Mouse (Mus musculus): ENCODE data around the gene Kif5a.
"Not testable (repeated sequence)": the region's sequence is repeated elsewhere in the genome, so short reads cannot be mapped to it uniquely, and the experiment has no call there.

Gene Kif5a

GRCm38 (mm10) chr10:127262548-127263398, at the start of gene Kif5a:
Kif5a (minus strand) TSS chr10:127263348.
- no peak for TF ChIP-seq NANOG (IDR thresholded peaks at IDR 0.05; ENCODE audit: borderline replicate concordance, low read length)
- no peak for TF ChIP-seq POU5F1 (IDR thresholded peaks at IDR 0.05; ENCODE audit: borderline replicate concordance, low read length)
- Histone ChIP-seq H3K4me1 (replicated peaks; ENCODE audit: low read depth, low read length) (peaks cover 92% of the 10 kb centered on the region), H3K27me3 (ENCODE audit: insufficient read depth, low read length) (no peaks in the 10 kb centered on the region), H3K36me3 (ENCODE audit: insufficient read depth, low read length) (peaks cover 40% of the 10 kb centered on the region), H3K9me3 (ENCODE audit: low read length) (no peaks in the 10 kb centered on the region), H3K4me3 (replicated peaks; ENCODE audit: low read length) (peak within 1 kb of the TSS; percentile 83)

GRCm38 (mm10) chr10:127312858-127313257, 49.7 kb upstream of the Kif5a start:
- Histone ChIP-seq H3K9me3 (ENCODE audit: low read length) (no peaks in the 10 kb centered on the region), H3K36me3 (ENCODE audit: insufficient read depth, low read length) (peaks cover 26% of the 10 kb centered on the region), H3K4me1 (replicated peaks; ENCODE audit: low read depth, low read length) (peaks cover 36% of the 10 kb centered on the region), H3K4me3 (replicated peaks; ENCODE audit: low read length) (no peak overlapping the region), H3K27me3 (ENCODE audit: insufficient read depth, low read length) (no peaks in the 10 kb centered on the region)
- no peak for TF ChIP-seq POU5F1 (IDR thresholded peaks at IDR 0.05; ENCODE audit: borderline replicate concordance, low read length)
- no peak for TF ChIP-seq NANOG (IDR thresholded peaks at IDR 0.05; ENCODE audit: borderline replicate concordance, low read length)
- no peak for TF ChIP-seq CTCF (conservative IDR thresholded peaks at IDR 0.05; ENCODE audit: low read length)

GRCm38 (mm10) chr10:127312356-127312676, 49.2 kb upstream of the Kif5a start:
- Histone ChIP-seq H3K27me3 (ENCODE audit: insufficient read depth, low read length) (no peaks in the 10 kb centered on the region), H3K4me1 (replicated peaks; ENCODE audit: low read depth, low read length) (peaks cover 36% of the 10 kb centered on the region), H3K36me3 (ENCODE audit: insufficient read depth, low read length) (peaks cover 31% of the 10 kb centered on the region), H3K4me3 (replicated peaks; ENCODE audit: low read length) (peak overlapping the region; percentile 89), H3K9me3 (ENCODE audit: low read length) (no peaks in the 10 kb centered on the region)
- peak; percentile 94 for TF ChIP-seq CTCF (conservative IDR thresholded peaks at IDR 0.05; ENCODE audit: low read length)
- TF ChIP-seq POU5F1 (IDR thresholded peaks at IDR 0.05; ENCODE audit: borderline replicate concordance, low read length), result no peak

GRCm38 (mm10) chr10:127311476-127312355, 48.6 kb upstream of the Kif5a start, which contains the start of gene Mars:
Mars (minus strand) TSS chr10:127311786.
- TF ChIP-seq CTCF (conservative IDR thresholded peaks at IDR 0.05; ENCODE audit: low read length), result no peak
- TF ChIP-seq NANOG (IDR thresholded peaks at IDR 0.05; ENCODE audit: borderline replicate concordance, low read length), result no peak
- no peak for TF ChIP-seq POU5F1 (IDR thresholded peaks at IDR 0.05; ENCODE audit: borderline replicate concordance, low read length)
- H3K27me3 ChIP-seq (ENCODE audit: insufficient read depth, low read length), result no peaks in the 10 kb centered on the region

GRCm38 (mm10) chr10:127310523-127311475, 47.7 kb upstream of the Kif5a start:
- peaks cover 38% of the 10 kb centered on the region for H3K4me1 ChIP-seq (replicated peaks; ENCODE audit: low read depth, low read length)
- no peak for TF ChIP-seq NANOG (IDR thresholded peaks at IDR 0.05; ENCODE audit: borderline replicate concordance, low read length)
- no peak for TF ChIP-seq CTCF (conservative IDR thresholded peaks at IDR 0.05; ENCODE audit: low read length)
- no peak for TF ChIP-seq POU5F1 (IDR thresholded peaks at IDR 0.05; ENCODE audit: borderline replicate concordance, low read length)
- peak overlapping the region; percentile 89 for H3K4me3 ChIP-seq (replicated peaks; ENCODE audit: low read length)
- no peaks in the 10 kb centered on the region for H3K27me3 ChIP-seq (ENCODE audit: insufficient read depth, low read length)
- H3K36me3 ChIP-seq (ENCODE audit: insufficient read depth, low read length), result peaks cover 46% of the 10 kb centered on the region
- H3K9me3 ChIP-seq (ENCODE audit: low read length), result no peaks in the 10 kb centered on the region

More at GRCm38 (mm10) chr10:127311476-127312355, 48.6 kb upstream of the Kif5a start, which contains the start of gene Mars:
- peak within 1 kb of the TSS; percentile 89 for H3K4me3 ChIP-seq (replicated peaks; ENCODE audit: low read length)
- H3K9me3 ChIP-seq (ENCODE audit: low read length), result no peaks in the 10 kb centered on the region
- peaks cover 36% of the 10 kb centered on the region for H3K4me1 ChIP-seq (replicated peaks; ENCODE audit: low read depth, low read length)
- H3K36me3 ChIP-seq (ENCODE audit: insufficient read depth, low read length), result peaks cover 37% of the 10 kb centered on the region

- not testable (repeated sequence) for H3K9me3 ChIP-seq (ENCODE audit: low read length); H3K27me3 ChIP-seq (ENCODE audit: insufficient read depth, low read length); H3K4me3 ChIP-seq (replicated peaks; ENCODE audit: low read length)
- Histone ChIP-seq H3K36me3 (ENCODE audit: insufficient read depth, low read length) (peaks cover 63% of the 10 kb centered on the region), H3K4me1 (replicated peaks; ENCODE audit: low read depth, low read length) (peaks cover 54% of the 10 kb centered on the region)
These were observed 46.0 kb upstream of the Kif5a start for GRCm38 (mm10) chr10:127309167-127309566.

GRCm38 (mm10) chr10:127303136-127303535, 40.0 kb upstream of the Kif5a start:
- Histone ChIP-seq H3K9me3 (ENCODE audit: low read length) (no peaks in the 10 kb centered on the region), H3K36me3 (ENCODE audit: insufficient read depth, low read length) (peaks cover 100% of the 10 kb centered on the region), H3K4me3 (replicated peaks; ENCODE audit: low read length) (no peak overlapping the region), H3K27me3 (ENCODE audit: insufficient read depth, low read length) (no peaks in the 10 kb centered on the region), H3K4me1 (replicated peaks; ENCODE audit: low read depth, low read length) (peaks cover 38% of the 10 kb centered on the region)
- TF ChIP-seq NANOG (IDR thresholded peaks at IDR 0.05; ENCODE audit: borderline replicate concordance, low read length) (no peak), CTCF (conservative IDR thresholded peaks at IDR 0.05; ENCODE audit: low read length) (no peak), POU5F1 (IDR thresholded peaks at IDR 0.05; ENCODE audit: borderline replicate concordance, low read length) (no peak)

GRCm38 (mm10) chr10:127300361-127300760, 37.2 kb upstream of the Kif5a start:
- peaks cover 99% of the 10 kb centered on the region for H3K36me3 ChIP-seq (ENCODE audit: insufficient read depth, low read length)
- no peak for TF ChIP-seq NANOG (IDR thresholded peaks at IDR 0.05; ENCODE audit: borderline replicate concordance, low read length)
- TF ChIP-seq POU5F1 (IDR thresholded peaks at IDR 0.05; ENCODE audit: borderline replicate concordance, low read length), result no peak
- peaks cover 49% of the 10 kb centered on the region for H3K4me1 ChIP-seq (replicated peaks; ENCODE audit: low read depth, low read length)
- no peak overlapping the region for H3K4me3 ChIP-seq (replicated peaks; ENCODE audit: low read length)
- no peaks in the 10 kb centered on the region for H3K27me3 ChIP-seq (ENCODE audit: insufficient read depth, low read length)
- no peaks in the 10 kb centered on the region for H3K9me3 ChIP-seq (ENCODE audit: low read length)
